Mouse (Mus musculus): ENCODE data around the gene Map3k7cl. TPM values are rescaled to one million over a fixed set of nuclear protein-coding genes. Genes with fewer than 3 reads are reported as not detected.

Gene Map3k7cl
- polyA plus RNA-seq, 1 experiment, result 2.2 TPM

DNA sequence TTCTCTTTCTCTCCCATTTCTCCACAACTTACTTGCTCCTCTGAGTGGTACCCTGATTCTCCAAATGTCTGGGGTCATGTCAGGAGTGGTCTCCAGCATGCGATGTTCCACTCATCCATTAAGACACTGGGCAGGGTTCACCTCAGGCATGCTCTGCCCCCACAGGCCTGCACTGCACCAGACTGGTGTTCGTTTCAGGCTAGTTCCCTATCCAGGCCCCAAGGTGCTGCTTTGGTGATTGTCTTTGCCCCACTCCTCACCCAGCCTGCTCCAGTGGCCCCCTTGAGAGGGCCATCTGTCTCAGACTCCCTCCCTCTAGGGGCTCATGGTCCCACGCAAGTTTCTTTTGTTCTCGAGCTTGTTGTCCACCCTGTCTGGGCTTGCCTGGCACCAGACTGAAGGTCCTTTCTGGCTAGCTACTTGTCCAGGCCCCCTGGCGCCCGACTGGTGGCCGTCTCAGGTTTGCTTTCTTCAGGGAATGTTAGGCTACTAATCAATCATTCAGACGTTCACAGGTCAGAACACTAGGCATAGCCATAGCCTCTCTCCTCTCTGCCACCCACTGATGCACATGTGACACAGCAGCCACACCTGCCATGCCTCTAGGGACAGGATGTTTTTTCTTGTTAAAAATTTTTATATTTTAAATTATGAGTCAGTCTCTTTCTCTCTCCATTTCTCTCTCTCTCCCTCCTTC lies 25.4 kb upstream of the Map3k7cl start:
- H3K4me2 ChIP-seq (ENCODE audit: low read depth), result no peak overlapping the region

DNA sequence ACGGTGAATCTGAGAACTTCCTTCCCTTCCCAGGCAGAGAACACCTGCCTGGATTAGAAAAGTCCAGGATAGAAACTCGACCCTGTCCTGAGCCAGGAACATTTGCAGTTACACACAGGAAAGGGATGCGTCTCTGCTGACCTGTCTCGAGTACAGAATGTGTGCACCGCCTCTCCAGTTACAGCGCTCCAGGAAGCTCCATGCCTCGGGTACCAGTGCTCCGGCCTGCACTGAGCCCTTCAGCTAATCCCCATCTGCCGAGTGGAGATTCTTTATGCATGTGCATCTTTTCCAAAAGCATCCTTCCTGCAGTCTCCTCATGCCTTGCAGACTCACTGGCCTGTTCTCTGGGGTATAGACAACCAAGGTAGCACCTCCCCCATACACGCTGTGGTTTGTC lies 24.4 kb upstream of the Map3k7cl start:
- H3ac ChIP-seq (ENCODE audit: control insufficient read depth, insufficient read length), result no peak overlapping the region

More for the DNA sequence above, 25.4 kb upstream of the Map3k7cl start:
- no peak overlapping the region for H3K4me3 ChIP-seq
- no peaks in the 10 kb centered on the region for H3K79me2 ChIP-seq (ENCODE audit: control insufficient read depth, insufficient read depth)
- H3ac ChIP-seq (ENCODE audit: control insufficient read depth, insufficient read length), result no peak overlapping the region
- H3K36me3 ChIP-seq (ENCODE audit: control insufficient read depth, insufficient read depth), result no peaks in the 10 kb centered on the region
- H3K27me3 ChIP-seq (ENCODE audit: control insufficient read depth, insufficient read depth, insufficient read length), result no peaks in the 10 kb centered on the region
- TF ChIP-seq TCF12 (IDR thresholded peaks at IDR 0.05; ENCODE audit: insufficient read depth, poor library complexity, severe bottlenecking) (no peak), MYOG (IDR thresholded peaks at IDR 0.05; ENCODE audit: control insufficient read depth in 1 of 3, insufficient read depth in 1 of 3, insufficient read length in 2 of 3, low read depth in 2 of 3) (no peak), USF1 (IDR thresholded peaks at IDR 0.05; ENCODE audit: low read depth) (no peak), SRF (IDR thresholded peaks at IDR 0.05; ENCODE audit: control insufficient read depth, insufficient read length, low read depth) (no peak), MAX (IDR thresholded peaks at IDR 0.05; ENCODE audit: low read depth) (no peak), MYOD1 (IDR thresholded peaks at IDR 0.05; ENCODE audit: control insufficient read depth in 1 of 3, insufficient read length in 2 of 3, low read depth in 2 of 3) (no peak), TCF3 (IDR thresholded peaks at IDR 0.05; ENCODE audit: insufficient read length, low read depth) (no peak)

DNA sequence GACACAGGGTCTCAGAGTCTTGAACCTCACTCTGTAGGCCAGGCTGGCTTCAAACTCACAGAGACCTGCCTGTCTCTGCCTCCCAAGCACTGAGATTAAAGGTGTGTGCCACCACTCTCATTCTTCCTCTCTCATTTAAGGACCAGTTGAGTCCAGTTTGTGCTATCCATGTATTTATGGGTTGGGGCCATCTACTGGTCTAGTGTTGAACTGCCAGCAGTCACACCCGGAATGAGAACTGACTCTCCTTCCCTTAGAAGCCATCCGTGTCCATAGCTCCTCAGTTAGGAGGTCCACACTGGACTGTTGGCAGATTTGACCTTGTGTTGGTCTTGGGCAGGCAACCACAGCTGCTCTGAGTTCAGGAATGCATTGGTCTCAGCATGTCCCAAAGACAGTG lies 4.8 kb upstream of the Map3k7cl start:
- TF ChIP-seq TCF3 (IDR thresholded peaks at IDR 0.05; ENCODE audit: insufficient read length, low read depth), result no peak
- TF ChIP-seq USF1 (IDR thresholded peaks at IDR 0.05; ENCODE audit: low read depth), result no peak
- no peak for TF ChIP-seq SRF (IDR thresholded peaks at IDR 0.05; ENCODE audit: control insufficient read depth, insufficient read length, low read depth)
- no peak for TF ChIP-seq POLR2A (IDR thresholded peaks at IDR 0.05; ENCODE audit: insufficient read length, low read depth)
- no peak for TF ChIP-seq TCF12 (IDR thresholded peaks at IDR 0.05; ENCODE audit: insufficient read depth, poor library complexity, severe bottlenecking)
- no peak for TF ChIP-seq MYOD1 (IDR thresholded peaks at IDR 0.05; ENCODE audit: control insufficient read depth in 1 of 3, insufficient read length in 2 of 3, low read depth in 2 of 3)
- no peak for TF ChIP-seq MAX (IDR thresholded peaks at IDR 0.05; ENCODE audit: low read depth)
- no peak for TF ChIP-seq E2F4 (IDR thresholded peaks at IDR 0.05; ENCODE audit: insufficient read depth)
- TF ChIP-seq MYOG (IDR thresholded peaks at IDR 0.05; ENCODE audit: control insufficient read depth in 1 of 3, insufficient read depth in 1 of 3, insufficient read length in 2 of 3, low read depth in 2 of 3), result no peak
- no peak for TF ChIP-seq CEBPB (IDR thresholded peaks at IDR 0.05; ENCODE audit: insufficient read depth, poor library complexity, severe bottlenecking)
- TF ChIP-seq POLR2AphosphoS2 (IDR thresholded peaks at IDR 0.05; ENCODE audit: insufficient read length, low read depth), result no peak
- no peak for TF ChIP-seq REST (IDR thresholded peaks at IDR 0.05; ENCODE audit: insufficient read depth, insufficient read length)
- Histone ChIP-seq H3K27me3 (ENCODE audit: control insufficient read depth, insufficient read depth, insufficient read length) (no peaks in the 10 kb centered on the region), H3K4me3 (no peak overlapping the region), H3K36me3 (ENCODE audit: control insufficient read depth, insufficient read depth) (no peaks in the 10 kb centered on the region), H3K4me2 (ENCODE audit: low read depth) (no peak overlapping the region), H3K79me2 (ENCODE audit: control insufficient read depth, insufficient read depth) (no peaks in the 10 kb centered on the region), H3ac (ENCODE audit: control insufficient read depth, insufficient read length) (no peak overlapping the region)

More for the DNA sequence above, 24.4 kb upstream of the Map3k7cl start:
- no peaks in the 10 kb centered on the region for H3K36me3 ChIP-seq (ENCODE audit: control insufficient read depth, insufficient read depth)
- no peak overlapping the region for H3K4me2 ChIP-seq (ENCODE audit: low read depth)
- no peaks in the 10 kb centered on the region for H3K27me3 ChIP-seq (ENCODE audit: control insufficient read depth, insufficient read depth, insufficient read length)
- H3K4me3 ChIP-seq, result no peak overlapping the region
- TF ChIP-seq CEBPB (IDR thresholded peaks at IDR 0.05; ENCODE audit: insufficient read depth, poor library complexity, severe bottlenecking) (no peak), TCF3 (IDR thresholded peaks at IDR 0.05; ENCODE audit: insufficient read length, low read depth) (no peak), MYOG (IDR thresholded peaks at IDR 0.05; ENCODE audit: control insufficient read depth in 1 of 3, insufficient read depth in 1 of 3, insufficient read length in 2 of 3, low read depth in 2 of 3) (no peak), TCF12 (IDR thresholded peaks at IDR 0.05; ENCODE audit: insufficient read depth, poor library complexity, severe bottlenecking) (no peak), SRF (IDR thresholded peaks at IDR 0.05; ENCODE audit: control insufficient read depth, insufficient read length, low read depth) (no peak), E2F4 (IDR thresholded peaks at IDR 0.05; ENCODE audit: insufficient read depth) (no peak), USF1 (IDR thresholded peaks at IDR 0.05; ENCODE audit: low read depth) (no peak), MAX (IDR thresholded peaks at IDR 0.05; ENCODE audit: low read depth) (no peak), POLR2A (IDR thresholded peaks at IDR 0.05; ENCODE audit: insufficient read length, low read depth) (no peak), REST (IDR thresholded peaks at IDR 0.05; ENCODE audit: insufficient read depth, insufficient read length) (no peak), POLR2AphosphoS2 (IDR thresholded peaks at IDR 0.05; ENCODE audit: insufficient read length, low read depth) (no peak), MYOD1 (IDR thresholded peaks at IDR 0.05; ENCODE audit: control insufficient read depth in 1 of 3, insufficient read length in 2 of 3, low read depth in 2 of 3) (no peak)
- no peaks in the 10 kb centered on the region for H3K79me2 ChIP-seq (ENCODE audit: control insufficient read depth, insufficient read depth)

DNA sequence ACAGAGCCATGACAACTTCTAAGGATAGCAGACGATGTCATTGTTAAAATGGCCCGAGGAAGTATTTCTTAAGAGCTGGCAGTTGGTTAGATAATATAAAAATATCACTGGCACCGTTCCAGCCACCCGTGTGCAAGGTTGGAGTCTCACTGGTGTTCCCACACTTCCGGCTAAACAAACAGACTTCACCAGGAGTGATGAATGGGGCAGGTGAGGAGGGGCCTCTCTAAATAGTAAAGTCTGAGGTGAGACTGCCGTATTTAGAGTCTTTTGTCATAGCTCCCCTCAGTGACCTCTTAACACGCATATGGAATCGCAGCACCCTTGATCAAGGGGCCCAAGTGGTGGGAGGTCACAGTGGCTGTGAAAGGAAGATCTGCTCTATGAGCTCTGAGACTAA lies 3.2 kb downstream of the Map3k7cl start:
- no peak for TF ChIP-seq POLR2AphosphoS2 (IDR thresholded peaks at IDR 0.05; ENCODE audit: insufficient read length, low read depth)
- TF ChIP-seq TCF12 (IDR thresholded peaks at IDR 0.05; ENCODE audit: insufficient read depth, poor library complexity, severe bottlenecking), result no peak
- TF ChIP-seq E2F4 (IDR thresholded peaks at IDR 0.05; ENCODE audit: insufficient read depth), result no peak
- TF ChIP-seq POLR2A (IDR thresholded peaks at IDR 0.05; ENCODE audit: insufficient read length, low read depth), result no peak
- no peak for TF ChIP-seq USF1 (IDR thresholded peaks at IDR 0.05; ENCODE audit: low read depth)
- TF ChIP-seq MYOG (IDR thresholded peaks at IDR 0.05; ENCODE audit: control insufficient read depth in 1 of 3, insufficient read depth in 1 of 3, insufficient read length in 2 of 3, low read depth in 2 of 3), result no peak
- TF ChIP-seq SRF (IDR thresholded peaks at IDR 0.05; ENCODE audit: control insufficient read depth, insufficient read length, low read depth), result no peak
- no peak for TF ChIP-seq CEBPB (IDR thresholded peaks at IDR 0.05; ENCODE audit: insufficient read depth, poor library complexity, severe bottlenecking)
- Histone ChIP-seq H3K4me3 (no peak overlapping the region), H3ac (ENCODE audit: control insufficient read depth, insufficient read length) (no peak overlapping the region), H3K36me3 (ENCODE audit: control insufficient read depth, insufficient read depth) (no peaks in the 10 kb centered on the region), H3K27me3 (ENCODE audit: control insufficient read depth, insufficient read depth, insufficient read length) (no peaks in the 10 kb centered on the region), H3K79me2 (ENCODE audit: control insufficient read depth, insufficient read depth) (no peaks in the 10 kb centered on the region), H3K4me2 (ENCODE audit: low read depth) (no peak overlapping the region)
